Mouse (Mus musculus) limb, embryonic 12.5 days (tissue): ENCODE data around the gene Mpp2. TPM values are rescaled to one million over a fixed set of nuclear protein-coding genes. Genes with fewer than 3 reads are reported as not detected.

Source experiments
- ATAC-seq: fragments of 200-750 bp; cut with Nextera tagmentation; 2 replicates; pipeline ENCODE4 v1.8.0; 2017; ENCODE audit warnings: low read depth, moderate TSS enrichment; ENCODE audit not compliant: insufficient number of reproducible peaks, insufficient read depth, low FRiP score, low TSS enrichment
- H3K27ac ChIP-seq: fragments of 300-500 bp; sonication (generic); 2 replicates; pipeline ENCODE4 v1.5.1; 2016; ENCODE audit warnings: mild to moderate bottlenecking, moderate library complexity
- H3K27me3 ChIP-seq: fragments of 300-500 bp; sonication (generic); 2 replicates; pipeline ENCODE4 v1.6.1; 2016; ENCODE audit warnings: mild to moderate bottlenecking, moderate library complexity
- H3K36me3 ChIP-seq: fragments of 300-500 bp; sonication (generic); 2 replicates; pipeline ENCODE4 v1.6.1; 2016; ENCODE audit warnings: mild to moderate bottlenecking, moderate library complexity
- H3K4me1 ChIP-seq: fragments of 300-500 bp; sonication (generic); replicated peaks from 2 replicates; pipeline ENCODE4 v1.6.1; 2016
- H3K4me2 ChIP-seq: fragments of 300-500 bp; sonication (generic); 2 replicates; pipeline ENCODE4 v1.6.1; 2016; ENCODE audit warnings: mild to moderate bottlenecking, moderate library complexity
- H3K4me3 ChIP-seq: fragments of 300-500 bp; sonication (generic); replicated peaks from 2 replicates; pipeline ENCODE4 v1.5.1; 2016; ENCODE audit warnings: mild to moderate bottlenecking
- H3K9ac ChIP-seq: fragments of 300-500 bp; sonication (generic); replicated peaks from 2 replicates; pipeline ENCODE4 v1.6.1; 2016; ENCODE audit warnings: mild to moderate bottlenecking, moderate library complexity
- H3K9me3 ChIP-seq: fragments of 300-500 bp; sonication (generic); 2 replicates; pipeline ENCODE4 v1.6.1; 2016; ENCODE audit warnings: mild to moderate bottlenecking, moderate library complexity
- WGBS: fragments of 180-500 bp; shearing (Covaris S2); methylation state at CpG from one replicate; pipeline ENCODE4 v1.1.7; 2016; 5-methylcytosine and 5-hydroxymethylcytosine counted together
- polyA plus RNA-seq: library from polyadenylated mRNA; unstranded; fragments of >200 nt; fragmentation: Nextera tagmentation; extraction: Ambion mirVana; gene quantifications from 2 replicates; pipeline ENCODE4 v1.2.1, GENCODE M21; 2016

The Mpp2 gene
- polyA plus RNA-seq, 1 experiment from 2014 or later: 12.6 TPM

- H3K4me1 ChIP-seq: no peaks in the 10 kb centered on the region
These were observed 52.8 kb downstream of the Mpp2 start for GRCm38 (mm10) chr11:102035456-102035960.

GRCm38 (mm10) chr11:102034887-102035286 is 53.4 kb downstream of the Mpp2 start:
- Histone ChIP-seq H3K9ac (no peak overlapping the region), H3K36me3 (no peaks in the 10 kb centered on the region), H3K4me3 (no peak overlapping the region), H3K4me1 (no peaks in the 10 kb centered on the region), H3K4me2 (no peak overlapping the region), H3K9me3 (no peaks in the 10 kb centered on the region), H3K27me3 (no peaks in the 10 kb centered on the region), H3K27ac (no peak overlapping the region)
- WGBS: 72% methylated on average over 8 of the region's 8 CpGs
- ATAC-seq: no peak

More at GRCm38 (mm10) chr11:102035456-102035960, 52.8 kb downstream of the Mpp2 start:
- Histone ChIP-seq H3K27me3 (no peaks in the 10 kb centered on the region), H3K9ac (no peak overlapping the region), H3K36me3 (no peaks in the 10 kb centered on the region), H3K4me2 (no peak overlapping the region), H3K9me3 (no peaks in the 10 kb centered on the region), H3K27ac (no peak overlapping the region), H3K4me3 (no peak overlapping the region)
- no peak for ATAC-seq
- WGBS: 73% methylated on average over 5 of the region's 5 CpGs

- ATAC-seq: no peak
- Histone ChIP-seq H3K27ac (no peak overlapping the region), H3K9me3 (no peaks in the 10 kb centered on the region), H3K9ac (no peak overlapping the region), H3K4me1 (no peaks in the 10 kb centered on the region), H3K4me3 (no peak overlapping the region), H3K36me3 (no peaks in the 10 kb centered on the region), H3K27me3 (no peaks in the 10 kb centered on the region), H3K4me2 (no peak overlapping the region)
- 86% methylated on average over 12 of the region's 12 CpGs for whole genome bisulfite sequencing
These were observed 55.2 kb downstream of the Mpp2 start for GRCm38 (mm10) chr11:102033055-102033591.

GRCm38 (mm10) chr11:102031149-102031548 is 57.2 kb downstream of the Mpp2 start:
- no peak for ATAC-seq
- no peak overlapping the region for H3K4me2 ChIP-seq
- H3K36me3 ChIP-seq: no peaks in the 10 kb centered on the region
- 83% methylated on average over 7 of the region's 7 CpGs for WGBS
- no peak overlapping the region for H3K4me3 ChIP-seq
- peaks cover 10% of the 10 kb centered on the region for H3K4me1 ChIP-seq
- no peak overlapping the region for H3K27ac ChIP-seq
- H3K27me3 ChIP-seq: no peaks in the 10 kb centered on the region
- no peaks in the 10 kb centered on the region for H3K9me3 ChIP-seq
- H3K9ac ChIP-seq: no peak overlapping the region

- no peak for ATAC-seq
- whole genome bisulfite sequencing: 43% methylated on average over 7 of the region's 7 CpGs
- Histone ChIP-seq H3K4me1 (peaks cover 21% of the 10 kb centered on the region), H3K4me2 (no peak overlapping the region), H3K9ac (no peak overlapping the region), H3K4me3 (no peak overlapping the region), H3K27me3 (no peaks in the 10 kb centered on the region), H3K27ac (no peak overlapping the region), H3K9me3 (no peaks in the 10 kb centered on the region), H3K36me3 (no peaks in the 10 kb centered on the region)
These were observed 58.3 kb downstream of the Mpp2 start for GRCm38 (mm10) chr11:102029966-102030365.

GRCm38 (mm10) chr11:102029304-102029703 is 59.0 kb downstream of the Mpp2 start:
- Histone ChIP-seq H3K9me3 (no peaks in the 10 kb centered on the region), H3K27me3 (no peaks in the 10 kb centered on the region)
- 88% methylated on average over 4 of the region's 4 CpGs for WGBS

GRCm38 (mm10) chr11:102028087-102028816 is 60.1 kb downstream of the Mpp2 start, which contains the start of gene Mpp3:
Gene Mpp3, minus strand, starts transcription at chr11:102028461.
- Histone ChIP-seq H3K9me3 (no peaks in the 10 kb centered on the region), H3K4me1 (peaks cover 21% of the 10 kb centered on the region), H3K4me3 (peak within 1 kb of the TSS; percentile 60), H3K4me2 (peak within 1 kb of the TSS; percentile 90), H3K27me3 (no peaks in the 10 kb centered on the region), H3K27ac (peak within 1 kb of the TSS; percentile 66), H3K9ac (peak within 1 kb of the TSS; percentile 74), H3K36me3 (peaks cover 5% of the 10 kb centered on the region; the same call in 1 of the 2 replicates)
- no peak for ATAC-seq
- WGBS: 76% methylated on average over 6 of the region's 6 CpGs

More at GRCm38 (mm10) chr11:102029304-102029703, 59.0 kb downstream of the Mpp2 start:
- H3K4me3 ChIP-seq: no peak overlapping the region
- no peak overlapping the region for H3K9ac ChIP-seq
- peaks cover 21% of the 10 kb centered on the region for H3K4me1 ChIP-seq
- no peak overlapping the region for H3K4me2 ChIP-seq
- no peak for ATAC-seq
- H3K27ac ChIP-seq: no peak overlapping the region
- H3K36me3 ChIP-seq: no peaks in the 10 kb centered on the region

- Histone ChIP-seq H3K4me3 (peak overlapping the region; percentile 60), H3K4me1 (peaks cover 21% of the 10 kb centered on the region), H3K27ac (peak overlapping the region; percentile 66), H3K4me2 (peak overlapping the region; percentile 90), H3K36me3 (peaks cover 11% of the 10 kb centered on the region), H3K9ac (peak overlapping the region; percentile 74), H3K27me3 (no peaks in the 10 kb centered on the region), H3K9me3 (no peaks in the 10 kb centered on the region)
- ATAC-seq: no peak
- WGBS: 4% methylated on average over 12 of the region's 12 CpGs
These were observed 60.8 kb downstream of the Mpp2 start for GRCm38 (mm10) chr11:102027361-102028017.

GRCm38 (mm10) chr11:102026694-102027360 is 61.5 kb downstream of the Mpp2 start:
- Histone ChIP-seq H3K9me3 (no peaks in the 10 kb centered on the region), H3K27me3 (no peaks in the 10 kb centered on the region), H3K4me2 (peak overlapping the region; percentile 90), H3K4me3 (peak overlapping the region; percentile 60), H3K27ac (peak overlapping the region; percentile 66), H3K9ac (peak overlapping the region; percentile 74), H3K4me1 (peaks cover 21% of the 10 kb centered on the region), H3K36me3 (peaks cover 17% of the 10 kb centered on the region)
- under 1% methylated on average over 50 of the region's 73 CpGs for WGBS
- ATAC-seq: peak; percentile 87

- no peak for ATAC-seq
- peaks cover 21% of the 10 kb centered on the region for H3K4me1 ChIP-seq
- H3K9me3 ChIP-seq: no peaks in the 10 kb centered on the region
- peaks cover 21% of the 10 kb centered on the region for H3K36me3 ChIP-seq
- H3K27me3 ChIP-seq: no peaks in the 10 kb centered on the region
- peak overlapping the region; percentile 74 for H3K9ac ChIP-seq
- peak overlapping the region; percentile 66 for H3K27ac ChIP-seq
- peak overlapping the region; percentile 60 for H3K4me3 ChIP-seq
- 2% methylated on average over 23 of the region's 23 CpGs for WGBS
- H3K4me2 ChIP-seq: peak overlapping the region; percentile 90
These were observed 62.2 kb downstream of the Mpp2 start for GRCm38 (mm10) chr11:102025991-102026660.
